Mouse (Mus musculus): ENCODE measurements around the gene Prepl. TPM values are rescaled to one million over a fixed set of nuclear protein-coding genes. Genes with fewer than 3 reads are reported as not detected.

The Prepl gene
- polyA plus RNA-seq, 1 experiment from 2014 or later, result 31.0 TPM

GRCm38 (mm10) chr17:85025151-85025550 is 64.9 kb downstream of the Prepl start:
- ATAC-seq (replicated peaks; ENCODE audit: low FRiP score, low TSS enrichment, low read depth), result no peak
- peak; percentile 36 for DNase-seq (ENCODE audit: low spot score)
- Histone ChIP-seq H3K4me1 (replicated peaks; ENCODE audit: control insufficient read depth, insufficient read depth, low read length) (no peaks in the 10 kb centered on the region), H3K9ac (ENCODE audit: low read length) (no peak overlapping the region), H3K9me3 (ENCODE audit: control insufficient read depth, low read length) (no peaks in the 10 kb centered on the region), H3K36me3 (ENCODE audit: control insufficient read depth, insufficient read depth, low read length) (no peaks in the 10 kb centered on the region), H3K4me3 (ENCODE audit: low read depth, low read length) (no peak overlapping the region), H3K4me2 (ENCODE audit: low read length) (no peak overlapping the region), H3K27ac (ENCODE audit: low read depth) (no peak overlapping the region), H3K27me3 (replicated peaks; ENCODE audit: control insufficient read depth, insufficient read depth, low read length) (no peaks in the 10 kb centered on the region)
- WGBS, result 91% methylated on average over 6 of the region's 6 CpGs

- WGBS, result 75% methylated on average over 8 of the region's 8 CpGs
- no peak for ATAC-seq (replicated peaks; ENCODE audit: low FRiP score, low TSS enrichment, low read depth)
- Histone ChIP-seq H3K9me3 (ENCODE audit: control insufficient read depth, low read length) (no peaks in the 10 kb centered on the region), H3K4me1 (replicated peaks; ENCODE audit: control insufficient read depth, insufficient read depth, low read length) (no peaks in the 10 kb centered on the region), H3K27ac (ENCODE audit: low read depth) (no peak overlapping the region), H3K27me3 (replicated peaks; ENCODE audit: control insufficient read depth, insufficient read depth, low read length) (no peaks in the 10 kb centered on the region), H3K4me3 (ENCODE audit: low read depth, low read length) (no peak overlapping the region), H3K4me2 (ENCODE audit: low read length) (no peak overlapping the region), H3K9ac (ENCODE audit: low read length) (no peak overlapping the region), H3K36me3 (ENCODE audit: control insufficient read depth, insufficient read depth, low read length) (no peaks in the 10 kb centered on the region)
- DNase-seq (ENCODE audit: low spot score), result peak; percentile 52
These were observed 65.8 kb downstream of the Prepl start for GRCm38 (mm10) chr17:85024237-85024636.

DNA sequence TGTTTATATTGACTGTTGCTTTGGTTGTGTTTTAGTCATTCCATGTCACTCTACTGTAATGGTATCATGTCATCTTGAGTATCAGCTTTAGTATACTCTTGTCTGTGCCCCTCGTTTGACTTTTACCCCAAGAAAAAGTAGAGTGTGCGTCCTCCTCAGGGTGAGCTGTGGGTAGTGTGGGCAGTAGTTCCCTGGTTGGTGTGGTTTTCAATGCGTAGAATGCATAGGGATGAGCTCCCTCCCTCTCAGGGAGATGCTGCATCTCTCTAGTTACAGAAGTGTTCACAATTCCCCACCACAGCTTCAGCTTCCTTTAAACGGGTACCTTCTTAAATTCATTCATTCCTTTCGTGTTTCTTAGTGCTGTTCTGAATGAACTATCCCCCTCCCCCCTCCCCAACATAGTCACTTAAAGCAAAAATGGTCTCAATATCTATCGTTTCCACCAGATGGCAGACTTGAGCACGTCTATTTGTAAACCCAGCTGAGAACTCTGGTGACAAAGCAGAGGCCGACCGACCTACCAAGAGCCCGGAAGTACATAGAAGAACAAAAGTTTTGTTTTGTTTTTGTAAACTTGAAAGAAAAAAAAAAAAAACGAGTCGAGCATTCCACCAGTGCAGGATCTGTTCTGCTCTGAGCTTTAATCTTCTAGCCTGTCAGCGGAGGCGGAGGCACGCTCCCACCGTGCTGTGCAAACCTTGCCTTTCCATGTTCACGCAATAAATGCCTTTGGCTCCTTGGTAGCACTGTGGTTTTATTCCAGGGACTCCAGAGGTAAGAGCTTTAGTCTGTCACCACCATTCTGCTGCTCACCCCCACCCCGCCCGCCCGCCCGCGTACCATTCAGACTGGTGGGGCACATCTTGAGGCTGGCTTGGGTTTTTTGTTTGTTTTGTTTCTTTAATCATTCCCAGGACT is 66.5 kb downstream of the Prepl start:
- Histone ChIP-seq H3K27me3 (replicated peaks; ENCODE audit: control insufficient read depth, insufficient read depth, low read length) (no peaks in the 10 kb centered on the region), H3K9ac (ENCODE audit: low read length) (no peak overlapping the region), H3K27ac (ENCODE audit: low read depth) (no peak overlapping the region), H3K9me3 (ENCODE audit: control insufficient read depth, low read length) (no peaks in the 10 kb centered on the region), H3K36me3 (ENCODE audit: control insufficient read depth, insufficient read depth, low read length) (no peaks in the 10 kb centered on the region), H3K4me1 (replicated peaks; ENCODE audit: control insufficient read depth, insufficient read depth, low read length) (no peaks in the 10 kb centered on the region), H3K4me3 (ENCODE audit: low read depth, low read length) (no peak overlapping the region), H3K4me2 (ENCODE audit: low read length) (no peak overlapping the region)
- ATAC-seq (replicated peaks; ENCODE audit: low FRiP score, low TSS enrichment, low read depth) (peak; percentile 37; the same call in 1 of the 2 replicates), DNase-seq (ENCODE audit: low spot score) (peak; percentile 73)
- WGBS, result 53% methylated on average over 22 of the region's 22 CpGs

DNA sequence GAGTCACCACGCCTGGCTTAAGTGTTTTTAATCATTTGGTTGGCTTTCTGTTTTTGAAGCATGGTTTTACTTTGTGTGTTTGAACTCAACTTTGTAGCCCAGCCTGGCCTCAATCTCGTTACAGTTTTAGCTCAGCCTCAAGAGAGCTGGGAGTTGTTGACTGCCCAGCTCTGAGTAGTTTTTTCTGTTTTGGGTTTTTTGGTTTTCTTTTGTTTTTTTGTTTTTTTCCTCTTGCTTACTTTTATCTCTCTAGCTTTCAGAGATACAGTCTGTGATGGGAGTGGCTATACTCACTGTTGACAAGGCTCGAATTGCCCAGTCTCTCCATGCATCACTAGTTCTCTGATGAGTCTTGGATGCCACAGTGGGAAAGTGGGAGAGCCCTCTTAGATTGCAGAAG is 69.7 kb downstream of the Prepl start:
- DNase-seq (ENCODE audit: low spot score), result no peak
- H3K36me3 ChIP-seq (ENCODE audit: control insufficient read depth, insufficient read depth, low read length), result peaks cover 6% of the 10 kb centered on the region
- ATAC-seq (replicated peaks; ENCODE audit: low FRiP score, low TSS enrichment, low read depth), result no peak
- H3K4me3 ChIP-seq (ENCODE audit: low read depth, low read length), result no peak overlapping the region
- H3K9me3 ChIP-seq (ENCODE audit: control insufficient read depth, low read length), result no peaks in the 10 kb centered on the region
- H3K4me2 ChIP-seq (ENCODE audit: low read length), result no peak overlapping the region
- H3K4me1 ChIP-seq (replicated peaks; ENCODE audit: control insufficient read depth, insufficient read depth, low read length), result no peaks in the 10 kb centered on the region
- 92% methylated on average over 3 of the region's 3 CpGs for WGBS
- H3K27ac ChIP-seq (ENCODE audit: low read depth), result no peak overlapping the region
- H3K9ac ChIP-seq (ENCODE audit: low read length), result no peak overlapping the region
- no peaks in the 10 kb centered on the region for H3K27me3 ChIP-seq (replicated peaks; ENCODE audit: control insufficient read depth, insufficient read depth, low read length)

- Histone ChIP-seq H3K4me1 (replicated peaks; ENCODE audit: control insufficient read depth, insufficient read depth, low read length) (no peaks in the 10 kb centered on the region), H3K4me3 (ENCODE audit: low read depth, low read length) (no peak overlapping the region), H3K9me3 (ENCODE audit: control insufficient read depth, low read length) (no peaks in the 10 kb centered on the region), H3K9ac (ENCODE audit: low read length) (no peak overlapping the region), H3K27me3 (replicated peaks; ENCODE audit: control insufficient read depth, insufficient read depth, low read length) (no peaks in the 10 kb centered on the region), H3K4me2 (ENCODE audit: low read length) (no peak overlapping the region), H3K27ac (ENCODE audit: low read depth) (no peak overlapping the region), H3K36me3 (ENCODE audit: control insufficient read depth, insufficient read depth, low read length) (peaks cover 6% of the 10 kb centered on the region)
- WGBS, result 79% methylated on average over 5 of the region's 5 CpGs
- ATAC-seq (replicated peaks; ENCODE audit: low FRiP score, low TSS enrichment, low read depth) (no peak), DNase-seq (ENCODE audit: low spot score) (no peak)
These were observed 71.2 kb downstream of the Prepl start for GRCm38 (mm10) chr17:85018794-85019193.

- Histone ChIP-seq H3K27me3 (replicated peaks; ENCODE audit: control insufficient read depth, insufficient read depth, low read length) (no peaks in the 10 kb centered on the region), H3K9me3 (ENCODE audit: control insufficient read depth, low read length) (no peaks in the 10 kb centered on the region), H3K4me3 (ENCODE audit: low read depth, low read length) (no peak overlapping the region), H3K4me2 (ENCODE audit: low read length) (no peak overlapping the region), H3K9ac (ENCODE audit: low read length) (no peak overlapping the region), H3K36me3 (ENCODE audit: control insufficient read depth, insufficient read depth, low read length) (peaks cover 6% of the 10 kb centered on the region), H3K27ac (ENCODE audit: low read depth) (no peak overlapping the region), H3K4me1 (replicated peaks; ENCODE audit: control insufficient read depth, insufficient read depth, low read length) (no peaks in the 10 kb centered on the region)
- no peak for ATAC-seq (replicated peaks; ENCODE audit: low FRiP score, low TSS enrichment, low read depth)
- 93% methylated on average over 3 of the region's 3 CpGs for WGBS
- DNase-seq (ENCODE audit: low spot score), result no peak
These were observed 71.7 kb downstream of the Prepl start for GRCm38 (mm10) chr17:85018344-85018743.

- Histone ChIP-seq H3K36me3 (ENCODE audit: control insufficient read depth, insufficient read depth, low read length) (peaks cover 14% of the 10 kb centered on the region), H3K4me3 (ENCODE audit: low read depth, low read length) (no peak overlapping the region), H3K4me2 (ENCODE audit: low read length) (no peak overlapping the region), H3K9me3 (ENCODE audit: control insufficient read depth, low read length) (no peaks in the 10 kb centered on the region), H3K27ac (ENCODE audit: low read depth) (no peak overlapping the region), H3K27me3 (replicated peaks; ENCODE audit: control insufficient read depth, insufficient read depth, low read length) (no peaks in the 10 kb centered on the region), H3K4me1 (replicated peaks; ENCODE audit: control insufficient read depth, insufficient read depth, low read length) (no peaks in the 10 kb centered on the region), H3K9ac (ENCODE audit: low read length) (no peak overlapping the region)
- 95% methylated on average over 3 of the region's 3 CpGs for whole genome bisulfite sequencing
- DNase-seq (ENCODE audit: low spot score), result no peak
- ATAC-seq (replicated peaks; ENCODE audit: low FRiP score, low TSS enrichment, low read depth), result no peak
These were observed 75.4 kb downstream of the Prepl start for GRCm38 (mm10) chr17:85014632-85015031.

- H3K9me3 ChIP-seq (ENCODE audit: control insufficient read depth, low read length), result no peaks in the 10 kb centered on the region
- peaks cover 14% of the 10 kb centered on the region for H3K36me3 ChIP-seq (ENCODE audit: control insufficient read depth, insufficient read depth, low read length)
- no peak overlapping the region for H3K9ac ChIP-seq (ENCODE audit: low read length)
- 75% methylated on average over 6 of the region's 6 CpGs for WGBS
- DNase-seq (ENCODE audit: low spot score) (peak; percentile 42), ATAC-seq (replicated peaks; ENCODE audit: low FRiP score, low TSS enrichment, low read depth) (no peak)
- no peaks in the 10 kb centered on the region for H3K27me3 ChIP-seq (replicated peaks; ENCODE audit: control insufficient read depth, insufficient read depth, low read length)
- no peaks in the 10 kb centered on the region for H3K4me1 ChIP-seq (replicated peaks; ENCODE audit: control insufficient read depth, insufficient read depth, low read length)
- H3K4me2 ChIP-seq (ENCODE audit: low read length), result no peak overlapping the region
- no peak overlapping the region for H3K27ac ChIP-seq (ENCODE audit: low read depth)
- no peak overlapping the region for H3K4me3 ChIP-seq (ENCODE audit: low read depth, low read length)
These were observed 76.6 kb downstream of the Prepl start for GRCm38 (mm10) chr17:85013485-85013884.
